Mouse (Mus musculus): ENCODE measurements at regions not wholly inside any gene's neighbourhood (a gene's known extent, or its start where the extent isn't known, plus 50 kb on each side); places are given as distances from the start of the nearest gene placed in this dataset.

DNA sequence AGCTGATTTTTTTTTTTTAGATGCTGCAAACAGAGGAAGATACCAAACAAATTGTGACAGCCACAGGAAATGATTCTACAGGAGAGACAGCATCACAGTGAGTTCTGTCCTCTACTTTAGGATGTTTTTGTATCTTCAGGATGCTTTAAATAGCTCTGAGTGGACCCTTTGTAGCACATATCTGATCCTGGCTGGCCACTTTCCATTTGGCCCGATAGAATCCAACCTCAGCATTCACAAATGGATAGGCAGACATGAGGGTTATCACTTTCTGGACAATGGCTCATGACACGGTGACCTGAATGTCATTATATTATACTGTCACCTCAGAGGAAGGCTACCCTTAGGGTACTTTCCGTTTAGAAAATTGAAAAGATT is 379.3 kb downstream of the Gm10295 start:
- no peak for ATAC-seq (ENCODE audit: insufficient number of reproducible peaks, low FRiP score, low TSS enrichment)

DNA sequence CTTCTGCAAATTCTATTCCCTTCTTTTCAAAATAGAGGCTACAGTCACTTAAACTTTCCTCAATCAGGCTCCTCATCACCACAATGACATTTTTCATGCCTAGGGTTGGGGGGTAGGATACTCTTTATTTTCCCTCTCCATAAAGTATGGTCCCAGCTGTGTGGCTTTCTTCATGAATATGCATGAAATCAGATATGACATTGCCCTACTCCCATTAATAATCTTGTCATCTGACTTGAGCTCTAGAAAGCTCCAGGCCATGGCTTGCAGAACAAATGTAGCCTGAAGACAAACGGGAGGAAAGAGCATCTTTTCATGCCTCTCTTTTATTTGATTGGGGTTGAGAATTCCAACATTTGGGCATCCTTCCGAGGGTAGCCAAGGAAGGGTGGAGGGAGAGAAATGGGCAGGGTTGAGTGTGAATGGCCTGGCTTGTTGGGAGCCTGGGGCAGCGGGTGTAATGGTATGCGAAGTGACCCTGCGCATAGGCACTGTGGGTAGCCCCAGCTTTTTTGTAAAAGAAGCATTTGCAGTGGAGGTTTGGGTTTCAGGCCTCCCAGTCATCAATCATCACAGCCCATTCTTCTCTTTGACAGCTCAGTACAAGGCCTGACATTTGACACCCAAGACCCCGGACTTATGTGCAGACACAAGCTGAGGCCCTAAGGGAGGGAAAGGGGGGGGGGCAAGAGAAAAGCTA is 379.8 kb downstream of the Gm10295 start:
- no peak for ATAC-seq (ENCODE audit: insufficient number of reproducible peaks, low FRiP score, low TSS enrichment)

DNA sequence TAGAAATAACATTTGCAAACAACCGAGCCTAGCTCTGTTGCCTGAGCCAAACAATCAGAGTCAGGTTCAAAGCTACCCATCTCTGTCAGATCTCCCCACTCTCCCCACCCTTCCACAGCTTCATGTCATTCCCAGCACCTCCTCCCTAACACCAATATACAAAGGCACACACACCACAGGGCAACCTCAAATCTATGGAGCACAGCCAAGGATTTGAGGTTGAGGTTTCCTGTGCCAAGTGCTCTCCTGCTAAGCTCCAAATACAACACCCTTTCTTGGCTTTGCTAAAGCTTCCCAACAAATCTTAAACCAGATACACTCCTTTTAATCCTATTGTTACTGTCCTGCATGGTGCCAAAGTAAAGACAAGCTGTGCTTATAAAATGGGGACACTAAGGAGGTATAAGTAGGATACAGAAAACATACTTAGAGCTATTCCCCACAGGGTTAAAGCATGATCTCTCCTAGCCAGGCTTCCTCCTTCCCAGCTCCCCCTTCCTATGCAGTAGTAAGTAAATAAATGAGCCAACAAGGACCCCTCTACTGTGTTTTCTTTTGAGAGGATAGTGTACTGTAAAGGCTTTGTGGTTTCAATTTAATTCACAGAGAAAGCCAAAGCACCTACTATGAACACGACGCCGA is 398.8 kb downstream of the Gm10295 start:
- no peak for ATAC-seq (ENCODE audit: insufficient number of reproducible peaks, low FRiP score, low TSS enrichment)

DNA sequence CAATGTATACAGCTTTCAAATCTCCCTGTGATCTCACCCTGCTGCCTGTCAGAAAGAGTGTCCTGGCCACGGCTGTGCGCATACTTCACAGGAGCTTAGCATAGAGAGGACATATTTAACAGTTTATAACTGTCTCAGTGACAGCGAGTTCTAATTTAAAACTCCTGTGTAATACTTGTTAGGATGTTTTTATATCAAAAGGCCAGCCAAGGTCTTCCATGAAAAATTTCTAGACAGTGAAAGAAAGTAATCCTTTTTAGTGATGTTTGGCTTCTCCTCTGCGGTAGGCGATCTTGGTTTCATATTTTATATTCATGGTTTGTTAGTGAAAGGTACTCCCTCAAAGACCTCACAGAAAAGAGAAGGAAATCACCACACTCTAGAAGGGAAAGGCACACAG is 403.0 kb downstream of the Gm10295 start:
- ATAC-seq (ENCODE audit: insufficient number of reproducible peaks, low FRiP score, low TSS enrichment), result no peak

DNA sequence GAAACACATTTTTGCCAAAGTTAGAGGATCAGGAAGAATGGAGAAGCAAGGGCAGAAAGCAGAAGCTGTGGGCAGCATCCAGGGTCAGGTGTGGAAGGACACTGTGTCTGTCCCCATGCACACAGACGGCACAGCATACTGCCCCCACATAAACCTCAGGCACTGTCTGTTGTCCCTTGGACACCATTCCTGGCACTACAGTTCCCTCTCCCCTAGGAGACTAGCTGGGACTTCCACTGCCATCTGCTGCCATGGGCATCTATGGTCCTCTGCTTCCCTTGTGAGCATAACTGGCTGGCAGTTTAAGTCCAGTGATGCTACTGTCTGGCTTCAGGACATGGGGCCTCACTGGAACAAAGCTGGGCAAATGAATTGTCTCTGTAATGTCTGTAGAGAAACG is 405.0 kb downstream of the Gm10295 start:
- ATAC-seq (ENCODE audit: insufficient number of reproducible peaks, low FRiP score, low TSS enrichment), result peak; percentile 78

DNA sequence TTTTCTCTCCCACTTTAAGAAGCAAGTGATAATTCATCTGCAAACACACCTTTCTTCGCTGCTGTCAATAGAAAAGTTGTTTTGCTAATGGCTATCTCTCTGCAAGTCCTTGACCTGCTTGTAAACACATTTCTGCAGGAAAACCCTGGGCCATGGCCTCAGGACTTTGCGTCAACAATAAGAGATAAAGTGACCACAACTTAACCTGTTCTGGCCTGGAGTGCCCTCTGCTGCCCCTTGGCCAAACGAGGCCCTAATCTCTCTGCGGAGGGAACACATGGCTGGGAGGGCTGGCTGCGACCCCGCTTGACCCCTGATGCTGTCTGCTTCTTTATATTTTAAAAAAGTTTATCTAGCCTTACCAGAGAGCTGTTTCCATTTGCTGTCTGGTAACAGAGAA is 420.4 kb downstream of the Gm10295 start:
- no peak for ATAC-seq (ENCODE audit: insufficient number of reproducible peaks, low FRiP score, low TSS enrichment)

DNA sequence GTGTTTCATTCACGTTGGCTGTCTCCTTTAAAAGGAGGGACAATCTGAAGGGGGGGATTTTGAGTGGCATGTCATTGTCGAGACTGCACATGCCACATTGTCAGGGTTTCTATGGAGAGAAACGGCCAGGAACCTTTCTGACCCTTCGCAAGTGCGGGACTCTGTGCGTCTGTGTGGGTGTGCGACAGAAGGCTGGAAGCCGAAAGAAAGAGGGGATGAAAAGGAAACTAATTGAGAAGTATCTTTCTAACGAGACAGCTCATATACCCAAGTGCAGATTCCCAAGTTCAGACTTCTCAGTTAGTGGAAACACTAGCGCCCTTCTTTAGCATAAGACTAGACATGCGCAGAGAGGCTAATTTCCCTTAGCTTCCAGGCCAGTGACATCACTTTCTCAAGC is 421.4 kb downstream of the Gm10295 start:
- no peak for ATAC-seq (ENCODE audit: insufficient number of reproducible peaks, low FRiP score, low TSS enrichment)

DNA sequence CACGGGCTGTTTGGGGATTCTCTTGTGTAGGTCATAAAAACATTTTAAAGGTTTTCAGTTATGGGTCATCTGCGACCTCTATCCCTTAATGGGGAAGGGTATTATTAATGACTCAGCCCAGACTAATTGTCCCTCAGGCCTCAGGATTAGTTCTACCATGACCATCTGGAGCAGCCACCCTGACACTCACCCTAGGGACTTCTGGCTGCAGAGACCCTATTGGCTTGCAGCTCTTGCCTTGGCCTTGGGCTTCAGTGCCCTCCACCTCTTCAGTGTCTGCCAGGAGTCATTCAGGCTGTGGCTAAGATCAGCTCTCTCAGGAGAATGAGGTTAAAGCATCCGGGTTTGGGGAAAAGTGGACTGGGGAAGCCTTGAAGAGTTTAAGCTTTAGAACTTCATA is 423.3 kb downstream of the Gm10295 start:
- no peak for ATAC-seq (ENCODE audit: insufficient number of reproducible peaks, low FRiP score, low TSS enrichment)

DNA sequence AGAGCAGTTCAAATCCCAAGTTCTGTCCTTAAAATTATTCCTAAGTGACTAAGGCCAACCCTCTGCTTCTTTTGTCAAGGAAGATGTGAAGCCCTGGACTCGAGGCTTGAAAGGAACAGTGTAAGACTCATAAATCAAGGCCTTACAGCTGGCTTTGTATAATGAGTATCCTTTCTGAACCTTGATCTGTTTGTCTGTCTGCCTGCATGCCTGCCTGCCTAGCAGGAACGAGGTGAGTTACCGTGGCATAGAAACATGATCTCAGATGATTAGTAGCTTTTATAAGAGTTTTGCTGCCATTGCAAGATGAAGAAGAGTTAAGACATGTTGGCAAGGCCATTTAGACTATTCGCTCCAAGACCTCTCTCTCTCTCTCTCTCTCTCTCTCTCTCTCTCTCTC is 434.3 kb downstream of the Gm10295 start:
- ATAC-seq (ENCODE audit: insufficient number of reproducible peaks, low FRiP score, low TSS enrichment), result no peak

DNA sequence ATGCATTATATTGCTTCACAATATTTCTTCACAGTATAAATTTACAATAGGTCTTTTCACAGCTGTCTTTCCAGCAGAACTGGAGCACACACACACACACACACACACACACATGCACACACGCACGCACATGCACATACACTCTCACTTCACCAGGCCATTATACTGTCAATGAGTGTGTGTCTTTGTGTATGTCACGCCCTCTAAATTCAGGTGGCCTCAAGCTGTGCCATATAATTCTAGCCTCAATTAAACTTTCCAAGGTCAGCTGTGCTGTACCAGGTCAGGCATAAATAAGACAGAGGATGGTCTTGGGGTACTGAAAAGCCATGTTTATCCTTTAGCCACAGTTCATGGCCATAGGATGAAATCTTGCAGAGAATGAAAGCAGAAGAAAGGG is 442.4 kb downstream of the Gm10295 start:
- ATAC-seq (ENCODE audit: insufficient number of reproducible peaks, low FRiP score, low TSS enrichment), result no peak

DNA sequence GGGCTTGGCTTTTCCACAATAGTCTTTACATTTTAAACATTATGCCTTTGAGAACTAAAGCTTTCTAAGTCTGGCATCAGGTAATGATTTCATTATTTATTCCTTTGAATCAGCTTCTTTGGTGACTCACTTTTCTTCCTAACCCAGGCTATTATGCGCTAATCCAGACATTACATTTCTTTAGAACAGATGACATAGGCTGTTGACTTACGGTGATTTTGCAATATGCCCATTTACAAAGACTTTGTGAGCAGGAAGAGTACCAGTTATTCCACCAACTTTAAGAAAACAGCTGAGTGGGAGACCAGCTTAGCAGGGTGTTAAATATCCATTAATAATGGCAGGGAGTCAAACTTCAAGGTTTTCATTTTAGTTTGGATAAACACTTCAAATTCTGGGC is 459.6 kb downstream of the Gm10295 start:
- no peak for ATAC-seq (ENCODE audit: insufficient number of reproducible peaks, low FRiP score, low TSS enrichment)

DNA sequence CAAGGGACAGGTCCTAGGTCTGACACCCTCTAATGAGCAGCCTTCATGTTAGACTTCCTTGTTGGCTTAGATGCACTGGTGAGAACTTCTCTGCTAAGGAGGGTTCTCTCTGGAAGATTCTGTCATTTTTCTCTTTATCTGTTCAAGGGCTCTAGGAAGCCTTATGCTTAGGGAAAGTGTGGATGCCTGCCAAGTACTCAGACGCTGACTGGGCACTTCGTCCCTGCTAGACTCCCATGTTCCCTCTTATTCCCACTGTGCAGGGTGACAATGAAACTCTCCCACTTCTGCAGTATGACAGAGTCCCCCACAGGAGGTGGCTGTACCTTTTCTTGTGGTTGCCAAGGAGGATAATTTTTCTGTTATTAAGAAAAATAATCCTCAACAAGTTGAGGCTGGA is 470.8 kb downstream of the Gm10295 start:
- ATAC-seq (ENCODE audit: insufficient number of reproducible peaks, low FRiP score, low TSS enrichment), result no peak

DNA sequence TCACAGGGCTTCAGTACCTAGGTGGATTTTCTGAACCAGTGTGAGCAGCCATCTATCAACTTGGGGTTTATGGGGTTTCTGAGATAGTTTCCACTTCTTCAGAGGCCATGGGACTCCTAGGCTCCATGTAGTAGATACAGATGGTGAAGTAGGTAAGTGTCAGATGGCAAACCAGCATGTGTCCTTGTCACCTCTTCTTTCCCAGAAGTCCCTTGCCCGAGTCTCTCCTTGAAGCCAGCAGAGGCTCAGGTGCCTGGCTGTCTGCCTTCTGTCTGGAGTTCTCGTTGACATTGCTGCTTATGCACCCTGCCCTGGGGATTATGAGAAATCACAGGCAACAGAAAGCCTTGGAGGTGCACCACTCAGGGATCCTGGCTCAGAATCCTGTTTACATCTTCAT is 476.9 kb downstream of the Gm10295 start:
- peak; percentile 77 for ATAC-seq (ENCODE audit: insufficient number of reproducible peaks, low FRiP score, low TSS enrichment)

DNA sequence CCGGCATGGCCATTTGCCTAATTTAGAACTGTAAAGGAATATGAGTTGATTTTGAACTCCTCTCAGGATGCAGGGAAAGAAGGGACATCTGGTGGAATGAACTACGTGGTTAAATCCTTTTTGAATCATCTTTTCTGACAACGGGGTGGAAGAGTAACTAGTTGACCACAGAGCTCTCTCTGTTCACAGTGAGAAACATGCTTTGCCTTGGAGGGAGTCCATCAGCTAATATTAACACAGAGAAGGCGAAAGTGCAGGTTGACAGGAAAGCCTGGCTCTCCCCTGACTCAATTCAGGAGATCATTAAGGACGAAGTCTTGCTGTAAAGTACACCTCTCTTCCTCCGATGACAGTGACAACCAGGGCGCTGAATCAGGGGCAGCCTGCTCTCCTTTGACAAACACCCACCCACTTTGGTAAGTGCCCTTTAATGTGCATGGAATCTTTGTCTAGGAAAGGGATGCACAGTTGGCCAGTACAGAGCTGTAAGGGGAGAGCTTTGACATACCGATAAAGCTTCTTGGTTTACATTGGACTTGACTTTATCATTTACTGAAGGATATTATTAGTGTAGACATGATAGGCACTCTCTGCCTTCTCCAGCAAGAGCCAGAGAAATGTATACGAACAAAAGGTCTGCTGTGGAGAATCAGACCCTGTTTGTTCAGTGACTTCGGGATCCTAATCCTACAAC is 480.3 kb downstream of the Gm10295 start:
- no peak for ATAC-seq (ENCODE audit: insufficient number of reproducible peaks, low FRiP score, low TSS enrichment)

DNA sequence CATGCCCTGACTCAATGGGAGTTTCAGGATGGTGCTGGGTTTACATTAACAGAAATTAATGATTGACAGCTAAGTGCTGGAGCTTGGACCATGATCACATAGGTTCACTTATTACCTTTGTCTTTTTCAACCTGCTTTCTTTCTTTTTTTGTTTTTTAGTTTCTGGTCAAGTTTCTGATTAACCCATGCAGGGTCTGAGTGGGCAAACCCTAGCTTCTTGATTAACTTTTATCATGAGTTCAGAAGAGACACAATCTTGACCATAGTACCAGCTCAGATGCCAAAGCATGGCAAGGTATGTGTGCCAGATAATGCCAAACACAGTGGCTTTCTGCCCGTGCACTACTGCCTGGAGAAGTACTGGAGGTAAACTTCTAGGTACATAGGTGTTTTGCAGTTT is 482.2 kb downstream of the Gm10295 start:
- no peak for ATAC-seq (ENCODE audit: insufficient number of reproducible peaks, low FRiP score, low TSS enrichment)

DNA sequence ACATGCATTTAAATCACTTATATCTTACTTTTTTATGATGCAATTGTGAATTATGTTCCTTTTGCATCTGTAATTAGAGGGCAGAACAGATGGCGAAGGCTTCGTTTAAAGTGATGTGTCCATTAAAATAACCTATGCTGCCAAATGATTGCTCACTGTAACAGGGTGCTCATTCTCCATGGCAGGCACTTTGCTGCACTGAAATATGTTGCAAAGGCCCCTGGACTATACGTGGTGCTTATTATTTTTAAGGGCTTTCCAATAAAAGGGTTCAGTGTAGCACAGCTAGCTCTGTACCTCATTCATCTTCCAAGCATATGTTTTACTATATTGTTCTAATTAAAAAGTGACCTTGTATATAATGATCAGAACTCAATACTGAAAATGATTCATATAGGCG is 491.3 kb downstream of the Gm10295 start:
- ATAC-seq (ENCODE audit: insufficient number of reproducible peaks, low FRiP score, low TSS enrichment), result no peak

DNA sequence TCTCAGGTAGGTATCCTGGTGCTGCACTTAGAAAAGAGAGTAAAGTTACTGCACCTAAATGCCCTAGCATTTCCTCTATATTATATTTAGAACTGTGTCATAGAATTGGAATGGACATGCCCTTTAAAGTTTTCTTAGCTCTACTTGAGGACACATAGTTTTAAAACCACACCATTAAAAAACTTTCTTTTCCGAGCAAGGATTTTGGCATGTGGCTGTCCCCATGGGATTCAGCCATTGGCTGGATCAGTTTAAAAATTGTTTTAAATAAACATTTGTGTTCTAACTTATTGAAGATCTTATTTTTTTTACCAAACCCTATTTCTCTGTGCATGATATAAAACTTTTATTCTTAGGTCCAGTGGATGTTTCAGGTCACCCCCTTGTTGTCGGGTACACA is 484.2 kb upstream of the Nr2f2 start:
- ATAC-seq (ENCODE audit: insufficient number of reproducible peaks, low FRiP score, low TSS enrichment), result no peak

DNA sequence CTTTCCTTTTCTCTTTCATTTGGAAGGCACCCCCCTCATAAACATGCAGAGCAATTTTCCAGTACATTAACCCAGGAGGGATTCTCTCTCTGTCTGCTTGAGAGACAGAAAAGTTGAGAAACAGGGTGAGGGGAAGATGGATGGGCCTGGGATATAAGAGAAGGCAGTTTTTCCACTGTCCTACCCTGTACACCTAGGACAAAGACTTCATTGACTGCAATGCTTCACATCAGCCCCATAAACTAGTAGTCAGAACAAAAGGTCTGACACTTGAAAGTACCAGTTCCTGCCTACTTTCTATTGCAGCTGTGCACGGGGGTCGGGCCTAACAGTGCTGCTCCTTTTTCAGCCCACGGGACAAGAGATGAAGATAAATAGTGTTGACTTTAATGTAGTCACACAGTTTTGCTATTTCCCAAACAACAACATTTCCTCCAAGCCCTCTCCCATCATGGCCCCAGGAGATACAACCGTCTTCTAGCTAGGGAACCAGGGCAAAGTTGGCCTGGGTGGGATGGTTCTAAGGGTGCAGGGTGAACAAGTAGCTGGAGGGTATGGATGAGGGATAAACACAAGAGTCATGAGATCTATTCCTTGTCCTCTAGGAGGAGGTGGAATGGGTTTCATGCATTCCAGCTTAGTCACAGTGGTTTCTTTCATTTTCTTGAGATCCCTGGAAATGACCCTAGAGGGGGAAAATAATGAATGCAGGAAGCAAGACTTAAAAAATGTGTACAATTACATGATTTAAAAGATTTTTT is 481.7 kb upstream of the Nr2f2 start:
- no peak for ATAC-seq (ENCODE audit: insufficient number of reproducible peaks, low FRiP score, low TSS enrichment)

DNA sequence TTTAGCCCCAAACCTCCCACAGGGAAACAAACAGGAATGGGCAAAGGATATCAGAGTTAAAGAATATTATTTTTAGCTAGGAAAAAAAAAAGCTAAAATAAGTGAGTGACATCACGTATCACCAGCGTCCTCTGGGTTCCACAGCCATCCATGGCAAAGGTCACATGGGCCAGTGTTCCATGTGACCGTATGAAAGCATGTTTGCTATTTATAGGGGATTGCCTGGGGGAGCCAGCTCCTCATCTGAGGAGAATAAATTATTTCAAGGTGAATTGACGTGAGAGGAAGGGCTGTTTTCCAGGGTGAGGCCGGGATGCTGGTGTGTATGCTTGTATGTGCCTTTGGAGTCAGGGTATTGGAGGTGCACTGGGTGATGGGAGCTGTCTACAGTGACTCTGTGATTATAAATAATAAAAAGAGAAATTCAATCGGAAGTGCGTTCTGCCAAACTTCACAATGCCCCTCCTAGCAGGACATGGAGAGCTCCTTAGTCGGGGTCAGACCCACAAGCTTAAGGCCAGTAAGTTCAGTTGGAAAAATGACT is 481.0 kb upstream of the Nr2f2 start:
- no peak for ATAC-seq (ENCODE audit: insufficient number of reproducible peaks, low FRiP score, low TSS enrichment)

DNA sequence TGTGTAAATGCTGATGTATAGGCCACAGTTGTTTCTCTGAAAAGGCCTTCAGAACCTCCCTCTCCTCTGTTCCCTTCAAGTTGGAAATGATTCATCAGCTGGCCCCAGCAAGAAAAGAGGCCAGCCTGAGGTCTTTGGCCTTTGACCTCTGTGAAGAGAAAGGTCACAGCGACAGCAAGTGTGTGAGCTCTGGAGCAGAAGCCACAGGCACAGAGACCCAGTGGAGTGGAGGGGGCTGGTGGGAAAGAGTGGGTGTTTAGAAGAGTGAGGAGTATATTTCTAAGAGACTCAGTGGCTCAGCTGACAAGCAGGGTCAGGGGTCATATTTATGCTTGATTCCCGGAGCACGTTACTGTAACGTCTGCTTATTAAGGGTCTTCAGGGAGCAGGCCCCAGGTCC is 479.5 kb upstream of the Nr2f2 start:
- no peak for ATAC-seq (ENCODE audit: insufficient number of reproducible peaks, low FRiP score, low TSS enrichment)

DNA sequence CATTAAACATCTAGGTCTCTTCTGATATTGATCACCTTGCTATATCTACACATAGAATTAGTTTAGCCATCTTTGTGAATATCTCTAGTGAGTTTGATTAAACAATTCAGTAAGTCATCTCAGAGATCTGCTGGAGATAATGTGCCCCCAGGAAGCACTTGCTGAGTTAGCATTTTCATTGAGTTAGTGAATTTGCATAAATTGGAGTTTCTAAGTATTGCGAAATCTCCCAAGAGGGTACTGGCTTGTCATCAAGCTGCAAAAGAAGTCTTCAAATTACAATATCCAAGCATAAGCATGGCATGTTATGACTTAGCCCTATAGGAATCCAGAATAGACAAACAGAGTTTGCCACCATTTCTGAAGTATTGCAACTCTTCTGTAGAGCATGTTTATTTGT is 473.6 kb upstream of the Nr2f2 start:
- ATAC-seq (ENCODE audit: insufficient number of reproducible peaks, low FRiP score, low TSS enrichment), result no peak
